Mouse (Mus musculus): ENCODE measurements around the gene Plch1.

DNA sequence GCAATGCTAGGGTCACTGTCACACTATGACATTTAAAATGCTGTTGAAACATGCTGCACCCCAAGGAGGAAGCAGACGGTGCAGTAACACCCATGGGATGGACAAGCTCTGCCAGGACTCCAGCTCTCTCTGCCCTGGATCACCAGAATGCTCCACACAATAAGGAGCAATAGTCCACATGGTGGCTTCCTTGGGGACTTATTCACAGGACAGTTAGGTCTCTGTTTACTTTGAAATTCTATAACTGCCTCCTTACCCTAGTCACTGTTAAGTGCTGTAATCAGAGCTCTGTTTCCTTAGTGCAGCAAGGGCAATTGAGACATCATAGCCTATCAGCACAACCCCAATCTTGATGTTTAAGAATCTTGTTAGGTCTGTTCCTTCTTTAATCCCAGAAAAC lies 92.4 kb downstream of the Plch1 start:
- TF ChIP-seq CTCF (IDR thresholded peaks at IDR 0.05; ENCODE audit: control insufficient read depth, insufficient read depth, low read length) (no peak), POLR2A (IDR thresholded peaks at IDR 0.05; ENCODE audit: borderline replicate concordance, control insufficient read depth, low read depth, low read length) (no peak)
